ENCODE assay signal across 23 mouse cellular contexts in the genomic region with DNA sequence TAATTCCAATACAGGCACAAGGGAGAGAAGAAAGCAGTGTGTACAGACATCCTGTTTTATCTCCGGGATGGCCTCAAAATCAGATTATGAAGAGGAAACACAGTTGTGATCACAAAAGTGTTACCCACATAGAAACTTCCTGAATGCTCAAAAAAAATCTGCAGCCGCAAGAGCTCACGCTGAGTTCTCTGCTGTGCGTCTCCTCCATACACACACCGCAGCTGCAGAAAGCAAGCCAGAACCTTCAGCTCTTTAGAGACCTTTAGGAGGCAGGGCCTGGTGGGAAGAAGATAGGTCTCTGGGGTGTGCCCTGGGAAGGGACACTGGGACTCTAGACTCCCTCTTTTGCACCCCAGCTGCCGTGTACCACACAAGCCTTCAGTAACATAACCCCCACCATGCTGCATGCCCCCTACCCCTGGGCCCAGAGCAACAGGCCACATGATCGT. TPM values are rescaled to one million over a fixed set of nuclear protein-coding genes. Genes with fewer than 3 reads are reported as not detected.
A peak's percentile ranks its signal among the peaks of the same experiment; 100 is the strongest.
DNase-seq lines count a peak whose midpoint lies in the region; ATAC-seq lines count a peak whose summit lies in the region.
"Had no signal": no experiment of that assay in that cellular context is flagged by ENCODE, and none has a peak within 500 bp of the region (broad histone marks: within the 10 kb centered on the region; RNA-seq: fewer than 3 reads in every experiment).

No protein-coding gene starts in this region.

- 86% methylated on average over 7 of the region's 7 CpGs for WGBS in hindbrain, embryonic 12.5 days

- H3K9ac ChIP-seq in hindbrain, embryonic 12.5 days: no peak overlapping the region
- H3K9ac ChIP-seq: embryonic facial prominence, embryonic 12.5 days had no signal

- H3K4me3 ChIP-seq in hindbrain, embryonic 12.5 days: no peak overlapping the region
- H3K4me3 ChIP-seq: embryonic facial prominence, embryonic 12.5 days; gastrocnemius, adult 2 months; midbrain, embryonic 10.5 days had no signal

- no peak overlapping the region for H3K4me2 ChIP-seq in hindbrain, embryonic 12.5 days (replicated peaks)
- H3K4me2 ChIP-seq: embryonic facial prominence, embryonic 12.5 days had no signal

- H3K27me3 ChIP-seq in hindbrain, embryonic 12.5 days: no peaks in the 10 kb centered on the region
- H3K27me3 ChIP-seq: embryonic facial prominence, embryonic 12.5 days had no signal

- peak; percentile 30 for DNase-seq in CD4-positive, CD25-positive, alpha-beta regulatory T cell, adult 2 months (ENCODE audit: low read depth, low spot score)
- DNase-seq in thymus, postnatal 0 days (ENCODE audit: low spot score): peak; percentile 67
- no peak for DNase-seq in cerebellum, postnatal 25 days
- no peak for DNase-seq in cerebellum, adult 9-11 months
- DNase-seq: adrenal gland, postnatal 36 days; cerebellum, adult 11-12 months; gastrocnemius, adult 2 months; heart, adult 18-20 months; heart, postnatal 36 days; kidney, adult 11 months; left cerebral cortex, postnatal 4 days; liver; lung, postnatal 10 days; right cerebral cortex, adult 18-20 months had no signal

- peaks cover 2% of the 10 kb centered on the region for H3K4me1 ChIP-seq in hindbrain, embryonic 12.5 days

- ATAC-seq in activated CD4-positive, CD25-positive, alpha-beta regulatory T cell, adult 4 months: peak; percentile 64
- peak; percentile 25 for ATAC-seq in megakaryocyte, adult 5-6 weeks (ENCODE audit: poor library complexity, severe bottlenecking)
- ATAC-seq in erythroid progenitor cell, adult 5-6 weeks (replicated peaks; ENCODE audit: low FRiP score, poor library complexity, severe bottlenecking): no peak
- no peak for ATAC-seq in hindbrain, embryonic 12.5 days (ENCODE audit: low FRiP score)
- ATAC-seq: forebrain, embryonic 16.5 days; hindbrain, embryonic 16.5 days had no signal

- no peak overlapping the region for H3K27ac ChIP-seq in hindbrain, embryonic 12.5 days
- H3K27ac ChIP-seq: embryonic facial prominence, embryonic 12.5 days; gastrocnemius, adult 2 months; kidney, postnatal 0 days; midbrain, embryonic 10.5 days had no signal

- H3K9me3 ChIP-seq in hindbrain, embryonic 12.5 days (replicated peaks): no peaks in the 10 kb centered on the region
- H3K9me3 ChIP-seq: embryonic facial prominence, embryonic 12.5 days; midbrain, embryonic 10.5 days had no signal

- peaks cover 20% of the 10 kb centered on the region for H3K36me3 ChIP-seq in hindbrain, embryonic 12.5 days

RNA-seq across cellular contexts. Expression of gene Ralb, which starts 27.7 kb away (rescaled TPM):
- polyA plus RNA-seq in activated CD4-positive, CD25-positive, alpha-beta regulatory T cell, adult 4 months (2017; shearing (Covaris generic)): 10 to 100 TPM; 12.2 to 14.2 TPM
- 33.8 and 33.9 TPM in 2 replicates for total RNA-seq in megakaryocyte, adult 5-6 weeks (2015)
- total RNA-seq in megakaryocyte, adult 5-6 weeks (2017): 67.8 and 72.4 TPM in 2 replicates
- polyA plus RNA-seq in thymus, postnatal 0 days (2015; fragmentation: Nextera tagmentation; extraction: Ambion mirVana): 82.7 and 87.1 TPM in 2 replicates
- total RNA-seq in erythroid progenitor cell, adult 5-6 weeks (2015; ENCODE audit: low replicate concordance): 4.3 and 10.1 TPM in 2 replicates
- 2.2 and 7.1 TPM in 2 replicates for total RNA-seq in erythroid progenitor cell, adult 5-6 weeks (2017; ENCODE audit: low replicate concordance)
- polyA plus RNA-seq in hindbrain, embryonic 12.5 days (2016; fragmentation: Nextera tagmentation; extraction: Ambion mirVana): 97.7 and 99.9 TPM in 2 replicates

RNA-seq across cellular contexts. Expression of gene Tmem185b, which starts 49.0 kb away (rescaled TPM):
- 10 to 100 TPM; 17.3 to 18.4 TPM for polyA plus RNA-seq in activated CD4-positive, CD25-positive, alpha-beta regulatory T cell, adult 4 months (2017; shearing (Covaris generic))
- 24.9 and 25.0 TPM in 2 replicates for total RNA-seq in megakaryocyte, adult 5-6 weeks (2015)
- total RNA-seq in megakaryocyte, adult 5-6 weeks (2017): 14.6 and 19.3 TPM in 2 replicates
- 26.8 and 29.2 TPM in 2 replicates for polyA plus RNA-seq in thymus, postnatal 0 days (2015; fragmentation: Nextera tagmentation; extraction: Ambion mirVana)
- 3.6 and 11.3 TPM in 2 replicates for total RNA-seq in erythroid progenitor cell, adult 5-6 weeks (2015; ENCODE audit: low replicate concordance)
- total RNA-seq in erythroid progenitor cell, adult 5-6 weeks (2017; ENCODE audit: low replicate concordance): 0.77 and 2.7 TPM in 2 replicates
- 19.9 and 21.9 TPM in 2 replicates for polyA plus RNA-seq in hindbrain, embryonic 12.5 days (2016; fragmentation: Nextera tagmentation; extraction: Ambion mirVana)

RNA-seq across cellular contexts. Expression of gene Inhbb, which starts 54.9 kb away (rescaled TPM):
- not detected for polyA plus RNA-seq in activated CD4-positive, CD25-positive, alpha-beta regulatory T cell, adult 4 months (2017; shearing (Covaris generic))
- total RNA-seq in megakaryocyte, adult 5-6 weeks (2015): not detected in 2 replicates
- not detected in 2 replicates for total RNA-seq in megakaryocyte, adult 5-6 weeks (2017)
- polyA plus RNA-seq in thymus, postnatal 0 days (2015; fragmentation: Nextera tagmentation; extraction: Ambion mirVana): 0.56 and 0.93 TPM in 2 replicates
- not detected in 2 replicates for total RNA-seq in erythroid progenitor cell, adult 5-6 weeks (2015; ENCODE audit: low replicate concordance)
- total RNA-seq in erythroid progenitor cell, adult 5-6 weeks (2017; ENCODE audit: low replicate concordance): not detected in 2 replicates
- 2.1 TPM in 2 replicates for polyA plus RNA-seq in hindbrain, embryonic 12.5 days (2016; fragmentation: Nextera tagmentation; extraction: Ambion mirVana)

Comparison
In these comparisons a context has a peak if more than half of its experiments do, and no peak if none do; other contexts are left out.
1. DNase-seq: peak in CD4-positive, CD25-positive, alpha-beta regulatory T cell, adult 2 months (single experiment) and thymus, postnatal 0 days (single experiment); none in cerebellum, postnatal 25 days (0 of 2) and cerebellum, adult 9-11 months (single experiment).
2. ATAC-seq: peak in activated CD4-positive, CD25-positive, alpha-beta regulatory T cell, adult 4 months (single experiment) and megakaryocyte, adult 5-6 weeks (single experiment); none in erythroid progenitor cell, adult 5-6 weeks (single experiment) and hindbrain, embryonic 12.5 days (single experiment).